Mouse (Mus musculus) lung, adult 2 months (tissue): Measurements from ENCODE around the gene Vstm4.

Source experiments
- CTCF ChIP-seq: fragments of 200-500 bp; IDR thresholded peaks from 2 replicates; pipeline ENCODE4 v1.5.1; 2011; ENCODE audit warnings: mild to moderate bottlenecking, low read length, control low read depth; ENCODE audit not compliant: insufficient read depth
- POLR2A ChIP-seq: fragments of 200-500 bp; IDR thresholded peaks from 2 replicates; pipeline ENCODE4 v1.6.1; 2011; ENCODE audit warnings: low read depth, mild to moderate bottlenecking, control low read depth, low read length, borderline replicate concordance; ENCODE audit errors: extremely low read depth

DNA sequence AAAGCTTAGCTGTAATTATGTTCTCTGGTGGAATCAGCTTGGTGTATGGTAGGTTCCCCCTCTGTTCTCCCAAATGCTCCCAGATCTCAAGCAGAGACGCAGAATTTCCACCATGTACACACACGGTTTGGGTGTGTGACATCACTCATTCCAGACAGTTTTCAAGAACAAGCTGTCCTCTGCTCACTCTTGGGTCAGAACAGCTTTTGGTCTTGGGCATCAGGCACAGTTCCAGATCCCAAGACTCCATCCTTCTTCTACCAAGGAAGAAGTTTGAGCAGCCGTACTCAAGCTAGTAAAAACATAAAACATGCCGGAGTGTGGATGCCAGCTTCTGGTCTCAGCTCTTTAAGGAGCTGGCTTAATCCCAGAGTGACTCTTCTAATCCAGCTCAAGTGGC lies 54.6 kb downstream of the Vstm4 start:
- TF ChIP-seq CTCF, result no peak
- no peak for TF ChIP-seq POLR2A
